Mouse (Mus musculus) kidney, adult 2 months (tissue): ENCODE measurements around the gene Xlr3a. TPM values are rescaled to one million over a fixed set of nuclear protein-coding genes. Genes with fewer than 3 reads are reported as not detected.

Source experiments
- DNase-seq: peaks from one replicate; pipeline ENCODE4 v3.0.0; 2021
- H3K27ac ChIP-seq: fragments of 200-500 bp; 2 replicates; pipeline ENCODE4 v1.5.1; 2012; ENCODE audit warnings: low read depth, low read length, control low read depth, inconsistent platforms; ENCODE audit not compliant: insufficient read depth
- H3K27me3 ChIP-seq: fragments of 200-500 bp; replicated peaks from 2 replicates; pipeline ENCODE4 v1.6.1; 2012; ENCODE audit warnings: mild to moderate bottlenecking, moderate library complexity, low read length, inconsistent platforms; ENCODE audit not compliant: control insufficient read depth, insufficient read depth
- H3K36me3 ChIP-seq: fragments of 200-500 bp; 2 replicates; pipeline ENCODE4 v1.6.1; 2012; ENCODE audit warnings: mild to moderate bottlenecking, moderate library complexity, low read length, inconsistent platforms; ENCODE audit not compliant: control insufficient read depth, insufficient read depth
- H3K4me1 ChIP-seq: fragments of 200-500 bp; 2 replicates; pipeline ENCODE4 v1.6.1; 2011; ENCODE audit warnings: low read length; ENCODE audit not compliant: control insufficient read depth, insufficient read depth
- H3K4me3 ChIP-seq: fragments of 200-500 bp; 2 replicates; pipeline ENCODE4 v1.5.1; 2011; ENCODE audit warnings: mild to moderate bottlenecking, low read depth, low read length, control low read depth; ENCODE audit not compliant: insufficient read depth
- CTCF ChIP-seq: fragments of 200-500 bp; conservative IDR thresholded peaks from 2 replicates; pipeline ENCODE4 v1.5.1; 2011; ENCODE audit warnings: low read depth, mild to moderate bottlenecking, control low read depth, low read length, moderate library complexity, mixed read lengths; ENCODE audit not compliant: insufficient read depth, insufficient read length
- POLR2A ChIP-seq: fragments of 200-500 bp; IDR thresholded peaks from one replicate; pipeline ENCODE4 v1.6.1; 2011; ENCODE audit warnings: low read depth, low read length, control low read depth
- WGBS: fragments of 180-500 bp; shearing (Covaris S2); methylation state at CpG from one replicate; pipeline ENCODE4 v1.1.7; 2018; 5-methylcytosine and 5-hydroxymethylcytosine counted together
- polyA plus RNA-seq: library from polyadenylated mRNA; depleted of rRNA; stranded (reverse); fragments of >200 nt; gene quantifications from 2 replicates; pipeline ENCODE4 v1.2.3, GENCODE M21; 2012; rRNA removed

Gene Xlr3a
- polyA plus RNA-seq, 1 experiment = 0.08 TPM

- no peaks in the 10 kb centered on the region for H3K27me3 ChIP-seq
- no peaks in the 10 kb centered on the region for H3K4me1 ChIP-seq
- no peak for DNase-seq
- H3K4me3 ChIP-seq = no peak overlapping the region
- H3K27ac ChIP-seq = no peak overlapping the region
- no peaks in the 10 kb centered on the region for H3K36me3 ChIP-seq
- TF ChIP-seq CTCF (no peak), POLR2A (no peak)
- 38% methylated on average over 17 of the region's 24 CpGs for WGBS
Observed at GRCm38 (mm10) chrX:73063512-73064414, 33.1 kb downstream of the Xlr3a start.

- no peak overlapping the region for H3K27ac ChIP-seq
Observed at GRCm38 (mm10) chrX:73062323-73062722, 34.6 kb downstream of the Xlr3a start.

GRCm38 (mm10) chrX:73061528-73061927, 35.4 kb downstream of the Xlr3a start:
- no peaks in the 10 kb centered on the region for H3K4me1 ChIP-seq
- no peaks in the 10 kb centered on the region for H3K36me3 ChIP-seq
- TF ChIP-seq CTCF (no peak), POLR2A (no peak)
- H3K27me3 ChIP-seq = no peaks in the 10 kb centered on the region
- H3K4me3 ChIP-seq = no peak overlapping the region
- no peak for DNase-seq
- no peak overlapping the region for H3K27ac ChIP-seq
- WGBS = 94% methylated on average over 1 of the region's 1 CpGs

More at GRCm38 (mm10) chrX:73062323-73062722, 34.6 kb downstream of the Xlr3a start:
- TF ChIP-seq POLR2A (no peak), CTCF (no peak)
- H3K4me3 ChIP-seq = no peak overlapping the region
- 51% methylated on average over 5 of the region's 5 CpGs for WGBS
- no peak for DNase-seq
- H3K4me1 ChIP-seq = no peaks in the 10 kb centered on the region
- H3K27me3 ChIP-seq = no peaks in the 10 kb centered on the region
- no peaks in the 10 kb centered on the region for H3K36me3 ChIP-seq

GRCm38 (mm10) chrX:73053860-73054563, 42.9 kb downstream of the Xlr3a start:
- H3K36me3 ChIP-seq = no peaks in the 10 kb centered on the region
- no peak overlapping the region for H3K4me3 ChIP-seq
- H3K4me1 ChIP-seq = no peaks in the 10 kb centered on the region
- WGBS = 6% methylated on average over 14 of the region's 14 CpGs
- H3K27ac ChIP-seq = no peak overlapping the region
- DNase-seq = peak; percentile 93
- H3K27me3 ChIP-seq = no peaks in the 10 kb centered on the region
- TF ChIP-seq POLR2A = no peak
- peak; percentile 94 for TF ChIP-seq CTCF

- TF ChIP-seq POLR2A = no peak
- no peak for TF ChIP-seq CTCF
- 84% methylated on average over 12 of the region's 12 CpGs for WGBS
- Histone ChIP-seq H3K4me3 (no peak overlapping the region), H3K27ac (no peak overlapping the region), H3K4me1 (no peaks in the 10 kb centered on the region), H3K36me3 (no peaks in the 10 kb centered on the region), H3K27me3 (no peaks in the 10 kb centered on the region)
- no peak for DNase-seq
Observed at GRCm38 (mm10) chrX:73039666-73040065, 57.2 kb downstream of the Xlr3a start.

- Histone ChIP-seq H3K36me3 (no peaks in the 10 kb centered on the region), H3K27ac (no peak overlapping the region), H3K27me3 (no peaks in the 10 kb centered on the region), H3K4me3 (no peak overlapping the region), H3K4me1 (no peaks in the 10 kb centered on the region)
- TF ChIP-seq CTCF = no peak
- no peak for DNase-seq
- 90% methylated on average over 8 of the region's 8 CpGs for WGBS
Observed at GRCm38 (mm10) chrX:73038831-73039230, 58.1 kb downstream of the Xlr3a start.

- WGBS = 86% methylated on average over 1 of the region's 1 CpGs
- H3K27ac ChIP-seq = no peak within 1 kb of the TSS
Observed at GRCm38 (mm10) chrX:73037003-73037402, 59.9 kb downstream of the Xlr3a start, which contains the start of gene Pnma5. Gene Pnma5, minus strand, starts transcription at chrX:73037103.

More at GRCm38 (mm10) chrX:73037003-73037402, 59.9 kb downstream of the Xlr3a start, which contains the start of gene Pnma5:
- no peak for DNase-seq
- Histone ChIP-seq H3K36me3 (no peaks in the 10 kb centered on the region), H3K27me3 (no peaks in the 10 kb centered on the region), H3K4me3 (no peak within 1 kb of the TSS), H3K4me1 (no peaks in the 10 kb centered on the region)
- TF ChIP-seq POLR2A (no peak), CTCF (no peak)

Other genes starting within 250 kb of the Xlr3a start
- gene Cetn2, start 178.7 kb downstream of the Xlr3a start, polyA plus RNA-seq = 12.4 and 22.7 TPM in 2 replicates
- gene Nsdhl, start 178.5 kb downstream of the Xlr3a start, polyA plus RNA-seq = 43.7 and 45.7 TPM in 2 replicates
- 5.9 and 6.7 TPM in 2 replicates for gene Zfp185, start 109.8 kb downstream of the Xlr3a start, polyA plus RNA-seq
- not detected in 2 replicates for gene Pnma5, start 60.0 kb downstream of the Xlr3a start, polyA plus RNA-seq
- gene Pnma3, start 32.3 kb downstream of the Xlr3a start, polyA plus RNA-seq = not detected in 2 replicates
- 0.17 TPM in 1 of 2 replicates, not detected in the other for gene Xlr4a, start 14.6 kb downstream of the Xlr3a start, polyA plus RNA-seq
- gene Gm14685, start 20.0 kb upstream of the Xlr3a start, polyA plus RNA-seq = 0.07 TPM in 1 of 2 replicates, not detected in the other
- gene Xlr5b, start 51.7 kb upstream of the Xlr3a start, polyA plus RNA-seq = not detected in 2 replicates
- 0.16 TPM in 1 of 2 replicates, not detected in the other for gene DXBay18, start 52.4 kb upstream of the Xlr3a start, polyA plus RNA-seq
- gene Spin2d, start 79.9 kb upstream of the Xlr3a start, polyA plus RNA-seq = not detected in 2 replicates
- 0.56 and 1.5 TPM in 2 replicates for gene Xlr3b, start 95.1 kb upstream of the Xlr3a start, polyA plus RNA-seq
- 0.38 TPM in 1 of 2 replicates, not detected in the other for gene Xlr4b, start 117.2 kb upstream of the Xlr3a start, polyA plus RNA-seq
- gene F8a, start 131.2 kb upstream of the Xlr3a start, polyA plus RNA-seq = 7.6 and 9.9 TPM in 2 replicates
- gene Xlr4c, start 146.0 kb upstream of the Xlr3a start, polyA plus RNA-seq = not detected in 2 replicates
- gene Xlr3c, start 168.3 kb upstream of the Xlr3a start, polyA plus RNA-seq = not detected in 2 replicates
- not detected in 2 replicates for gene Xlr5a, start 195.9 kb upstream of the Xlr3a start, polyA plus RNA-seq
- gene Xlr5c, start 195.9 kb upstream of the Xlr3a start, polyA plus RNA-seq = 0.11 TPM in 1 of 2 replicates, not detected in the other
- not detected in 2 replicates for gene Gm45015, start 239.7 kb upstream of the Xlr3a start, polyA plus RNA-seq
- 6.3 and 6.8 TPM in 2 replicates for gene Zfp275, start 245.5 kb upstream of the Xlr3a start, polyA plus RNA-seq